Mouse (Mus musculus): ENCODE measurements around the gene Aacs.
A peak's percentile ranks its signal among the peaks of the same experiment; 100 is the strongest.
"Not testable (repeated sequence)": the region's sequence is repeated elsewhere in the genome, so short reads cannot be mapped to it uniquely, and the experiment has no call there.

The Aacs gene

DNA sequence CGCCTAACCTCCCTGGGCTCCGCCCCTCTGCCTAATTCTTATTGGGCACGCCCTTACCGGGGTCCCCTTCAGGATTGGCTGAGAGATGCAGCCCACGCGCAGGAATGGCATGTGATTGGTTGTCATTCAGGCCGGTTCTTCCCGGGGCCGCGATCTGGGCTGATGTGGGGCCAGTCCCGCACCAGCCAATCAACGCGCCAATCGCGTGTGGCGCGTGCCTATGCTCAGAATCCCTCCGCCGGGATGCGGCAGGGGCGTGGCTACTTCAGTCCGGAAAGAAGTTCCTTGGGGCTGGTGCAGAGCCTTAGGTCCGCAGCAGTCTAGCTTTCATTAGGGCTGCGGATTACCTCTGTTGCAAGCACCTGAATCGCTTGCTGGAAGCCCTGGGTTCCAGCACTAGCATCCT, 9.9 kb upstream of the Aacs start:
- peak; percentile 84 to 95 for DNase-seq (ENCODE audit: low spot score in 2 of 2)

DNA sequence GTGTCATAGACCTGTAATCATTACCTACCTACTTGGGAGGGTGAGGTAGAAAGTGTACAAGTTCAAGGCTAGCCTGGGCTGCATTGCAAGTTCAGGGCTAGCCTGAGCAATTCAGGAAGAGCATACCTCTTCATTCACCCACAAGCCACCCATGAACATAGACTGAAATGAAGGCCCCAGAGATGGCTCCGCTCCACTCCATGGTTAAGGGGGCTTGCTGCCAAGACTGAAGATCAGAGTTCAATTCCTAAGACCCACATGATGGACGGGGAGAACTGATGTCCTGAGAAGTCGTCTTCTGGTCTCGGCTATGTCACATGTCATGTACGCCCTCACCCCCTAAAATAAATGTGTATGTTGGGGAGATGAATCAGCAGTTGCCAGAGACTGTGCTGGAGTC, 9.1 kb upstream of the Aacs start:
- DNase-seq (ENCODE audit: low spot score in 2 of 2) = no peak

DNA sequence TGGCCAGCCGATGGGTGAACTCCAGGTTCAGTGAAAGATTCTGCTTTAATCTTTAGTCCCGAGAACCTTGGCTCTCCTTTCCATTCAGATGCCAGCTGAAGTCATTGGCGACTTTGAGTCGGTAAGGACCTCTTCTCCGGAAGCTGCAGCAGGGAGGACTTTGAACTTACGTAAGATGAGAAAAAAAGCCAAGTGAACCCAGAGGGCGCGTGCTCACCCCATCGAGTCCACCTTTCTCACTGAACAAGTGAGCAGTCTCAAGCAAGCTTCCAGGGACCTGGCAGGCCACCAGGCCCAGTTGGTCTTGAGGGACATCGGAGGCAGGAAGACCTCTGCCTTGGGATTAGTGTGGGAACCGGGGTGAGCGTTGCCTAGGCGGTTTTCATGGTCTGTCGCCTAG, 8.4 kb upstream of the Aacs start:
- no peak for DNase-seq (ENCODE audit: low spot score in 2 of 2)

DNA sequence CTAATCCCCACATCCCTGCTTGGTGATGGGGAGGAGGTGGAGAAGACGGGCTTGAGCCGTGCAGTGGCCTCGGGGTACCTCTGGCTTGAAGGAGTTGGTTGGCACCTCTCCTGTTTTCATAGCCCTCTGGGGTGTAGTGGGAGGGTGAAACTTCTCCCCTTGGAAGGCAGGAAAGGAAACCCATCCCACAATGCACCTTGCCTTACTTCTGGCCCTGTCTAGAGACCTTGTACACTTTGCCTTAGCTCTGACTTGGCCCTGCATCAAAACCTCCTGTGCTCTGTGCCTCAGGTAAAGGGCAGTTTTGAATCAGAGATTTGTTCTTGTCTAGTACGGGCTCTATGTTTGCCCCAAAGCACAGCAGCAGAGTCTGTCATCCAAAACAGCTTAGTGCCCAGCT, 4.9 kb upstream of the Aacs start:
- DNase-seq (ENCODE audit: low spot score in 2 of 2) = no peak

DNA sequence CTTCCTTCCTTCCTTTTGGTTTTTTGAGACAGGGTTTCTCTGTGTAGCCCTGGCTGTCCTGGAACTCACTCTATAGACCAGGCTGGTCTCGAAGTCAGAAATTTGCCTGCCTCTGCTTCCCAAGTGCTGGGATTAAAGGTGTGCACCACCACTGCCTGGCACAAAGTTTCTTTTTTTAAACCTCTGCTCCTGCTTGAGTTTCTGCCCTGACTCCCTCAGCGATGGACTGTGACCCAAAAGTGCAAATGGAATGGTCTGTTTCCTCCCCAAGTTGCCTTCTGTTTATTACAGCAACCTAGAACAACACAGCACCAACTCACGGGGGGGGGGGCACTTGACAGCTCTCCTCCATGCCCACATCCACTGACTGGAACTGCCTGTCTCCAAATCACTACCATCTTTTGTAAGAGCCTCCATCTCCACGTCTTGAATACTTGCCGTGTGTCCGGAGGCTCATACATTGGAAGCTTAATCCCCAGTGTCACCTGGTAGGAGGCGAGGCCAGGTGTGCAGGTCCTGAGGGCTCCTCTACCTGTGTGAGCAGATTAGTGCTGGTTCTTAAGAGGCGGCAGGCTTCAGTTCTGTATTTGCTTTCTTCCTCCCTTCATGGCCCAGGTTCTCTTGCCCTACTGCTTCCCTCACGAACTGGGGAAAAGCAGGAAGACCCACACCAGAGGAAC, 2.7 kb upstream of the Aacs start:
- no peak for DNase-seq (ENCODE audit: low spot score in 2 of 2)

DNA sequence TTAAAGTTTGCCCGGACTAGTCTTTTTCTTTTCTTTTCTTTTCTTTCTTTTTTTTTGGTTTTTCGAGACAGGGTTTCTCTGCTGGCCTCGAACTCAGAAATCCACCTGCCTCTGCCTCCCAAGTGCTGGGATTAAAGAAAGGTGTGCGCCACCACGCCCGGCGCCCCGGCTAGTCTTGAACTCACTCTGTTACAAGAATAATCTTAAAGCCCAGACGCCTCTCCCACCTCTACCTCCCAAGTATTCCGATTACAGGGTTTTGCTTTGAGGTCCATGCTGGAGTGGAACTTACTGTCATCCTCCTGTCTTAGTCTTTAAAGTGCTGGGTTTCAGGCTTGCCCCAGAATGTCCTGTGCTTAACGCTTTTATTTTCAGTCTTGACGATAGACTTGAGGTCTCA, 584 bp upstream of the Aacs start:
- DNase-seq (ENCODE audit: low spot score in 2 of 2) = no peak

DNA sequence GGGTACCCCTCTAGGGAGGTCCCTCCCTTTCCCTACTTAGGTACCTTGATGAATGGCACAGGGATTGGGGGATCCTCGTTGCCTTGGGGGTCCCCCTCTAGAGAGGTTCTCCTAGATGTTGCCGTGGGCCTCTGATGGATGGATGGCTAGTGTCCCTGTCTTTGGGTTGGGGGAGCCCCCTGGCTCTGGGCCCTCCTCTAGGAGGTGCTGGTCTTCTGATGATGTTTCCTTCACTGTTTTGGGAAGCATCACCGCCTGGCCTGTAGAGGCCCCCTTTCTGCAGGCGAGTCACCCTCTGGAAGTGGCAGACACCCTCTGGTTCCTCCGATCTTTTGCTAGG, 642 bp downstream of the Aacs start:
- DNase-seq (ENCODE audit: low spot score in 2 of 2) = no peak

DNA sequence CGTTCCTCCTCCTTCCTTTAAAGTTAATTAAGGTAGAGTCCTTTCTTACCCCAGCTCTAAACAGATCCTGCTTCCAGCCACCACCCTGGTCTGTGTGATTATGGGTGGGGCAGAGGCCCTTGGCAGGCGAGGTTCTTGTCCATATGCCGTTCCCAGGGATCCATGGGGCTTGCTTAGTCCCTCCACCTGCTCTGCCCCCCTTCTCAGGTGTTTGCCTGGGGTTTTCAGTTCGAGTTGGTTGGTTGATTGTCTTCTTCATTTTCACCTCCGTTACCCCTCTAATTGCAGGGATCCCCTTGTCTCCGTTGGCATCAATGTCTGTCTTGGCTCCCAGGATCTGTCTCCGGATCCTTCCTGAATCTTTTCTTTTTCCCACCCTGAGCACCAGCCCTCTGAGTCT, 1.2 kb downstream of the Aacs start:
- no peak for DNase-seq (ENCODE audit: low spot score in 2 of 2)

DNA sequence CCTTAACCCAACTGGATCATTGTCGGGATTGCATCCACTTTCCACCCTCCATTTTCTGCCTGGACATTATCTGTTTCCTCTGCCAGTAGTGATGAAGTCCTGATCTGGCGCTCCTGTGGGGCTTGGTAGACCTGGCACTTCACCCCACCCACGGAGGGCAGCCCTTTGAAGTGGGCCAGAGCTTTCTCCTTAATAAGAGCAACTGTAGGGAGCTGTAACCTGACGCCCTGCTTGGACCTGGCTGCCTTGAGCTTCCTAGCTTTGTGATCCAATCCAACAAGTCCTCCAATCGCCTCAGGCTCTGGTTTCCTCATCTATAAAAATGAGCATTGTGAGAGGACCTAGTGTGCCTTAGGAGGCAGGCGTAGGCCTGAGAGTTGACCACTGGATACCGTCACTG, 1.9 kb downstream of the Aacs start:
- no peak for DNase-seq (ENCODE audit: low spot score in 2 of 2)

DNA sequence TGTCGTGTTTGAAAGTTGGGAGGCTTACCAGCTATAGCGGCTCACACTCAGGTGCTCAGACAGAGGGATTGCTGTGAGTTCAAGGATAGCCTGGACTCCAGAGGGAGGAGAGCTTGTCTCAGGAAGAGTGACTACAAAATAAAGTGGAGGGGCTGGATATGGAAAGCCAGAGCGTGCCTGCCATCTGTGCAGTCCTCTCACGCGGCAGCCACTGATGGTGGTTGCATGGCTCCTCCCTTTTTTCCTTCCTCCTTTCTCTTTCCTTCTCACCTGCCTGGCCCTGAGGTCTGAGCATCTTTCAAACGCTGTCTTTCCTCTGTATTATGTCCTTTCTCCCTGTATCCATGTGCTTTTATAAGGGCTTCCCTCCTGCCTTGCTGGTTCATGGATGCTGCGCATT, 2.4 kb downstream of the Aacs start:
- DNase-seq (ENCODE audit: low spot score in 2 of 2) = no peak

DNA sequence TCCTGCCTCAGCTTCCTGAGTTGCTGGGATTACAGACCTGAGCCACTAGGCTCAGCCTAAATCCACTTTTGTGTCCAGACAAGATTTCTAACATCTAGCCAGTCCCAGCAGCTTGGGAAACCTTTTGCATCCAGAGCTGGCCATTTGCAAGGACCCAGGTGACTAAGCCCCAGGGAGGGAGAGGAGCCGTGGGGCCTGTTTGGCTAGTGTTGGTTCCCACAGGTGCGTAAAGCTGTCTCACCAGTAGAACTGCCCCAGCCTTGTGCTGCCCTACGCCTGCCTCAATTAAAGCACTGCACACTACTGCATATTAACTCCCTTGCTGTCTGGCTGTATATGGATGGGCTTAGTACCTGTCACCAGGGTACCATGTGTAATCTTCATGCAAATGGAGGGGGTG, 3.8 kb downstream of the Aacs start:
- peak in 1 of 2 experiments; percentile 62 for DNase-seq (ENCODE audit: low spot score in 2 of 2)

DNA sequence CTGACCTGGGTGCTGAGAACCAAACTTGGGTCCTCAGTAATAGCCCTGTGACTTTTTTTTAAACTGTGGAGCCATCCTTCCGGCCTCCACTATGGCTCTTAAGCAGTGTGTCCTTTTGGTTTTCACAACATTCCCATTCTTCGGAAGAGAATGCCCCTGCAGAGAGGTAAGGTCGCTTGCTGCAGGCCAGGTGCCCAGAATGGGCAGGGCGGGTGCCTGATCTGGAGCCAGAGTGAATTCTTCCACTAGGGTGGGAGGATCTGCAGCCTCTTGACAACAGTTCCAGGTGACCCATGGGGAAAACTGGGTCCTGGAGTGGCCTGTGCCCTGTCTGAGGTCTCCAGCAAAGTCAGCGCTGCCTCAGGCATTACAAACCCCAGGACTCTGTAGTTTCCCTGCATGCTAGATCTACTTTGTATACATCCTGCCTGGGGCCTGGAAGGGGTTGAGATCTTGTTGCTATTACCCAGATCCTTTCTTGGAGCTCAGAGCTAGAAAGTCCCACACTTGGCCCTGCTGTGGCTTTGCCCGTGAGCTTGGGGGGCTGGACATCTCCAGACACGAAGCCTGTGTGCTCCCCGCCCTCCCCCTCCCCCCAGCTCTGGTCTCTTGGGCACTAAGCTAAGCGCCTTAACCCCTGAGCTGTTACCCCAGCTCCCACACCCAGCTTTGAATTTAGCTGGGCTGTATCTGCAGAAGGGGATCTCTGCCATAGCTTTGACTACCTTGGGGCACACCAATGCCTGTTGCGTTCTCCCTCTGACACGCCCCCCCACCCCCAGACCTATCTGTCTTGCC, 5.0 kb downstream of the Aacs start:
- no peak for DNase-seq (ENCODE audit: low spot score in 2 of 2)

DNA sequence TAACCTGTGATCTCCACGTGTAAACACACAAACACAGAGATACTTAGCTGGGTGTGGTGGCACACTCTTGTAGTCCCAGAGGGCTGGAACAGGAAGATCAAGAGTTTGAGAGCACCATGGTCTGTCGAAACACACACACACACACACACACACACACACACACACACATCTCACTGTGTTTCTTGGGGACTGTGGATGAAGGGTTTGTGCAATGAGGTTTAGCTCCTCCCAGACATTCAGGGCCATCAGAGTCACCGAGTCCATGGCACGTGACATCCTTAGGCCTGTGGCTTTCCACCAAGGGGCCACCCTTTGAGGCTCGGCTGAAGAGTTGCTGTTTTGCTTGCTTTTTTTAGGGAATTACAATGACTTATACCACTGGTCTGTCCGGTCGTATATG, 6.9 kb downstream of the Aacs start:
- DNase-seq (ENCODE audit: low spot score in 2 of 2) = no peak

DNA sequence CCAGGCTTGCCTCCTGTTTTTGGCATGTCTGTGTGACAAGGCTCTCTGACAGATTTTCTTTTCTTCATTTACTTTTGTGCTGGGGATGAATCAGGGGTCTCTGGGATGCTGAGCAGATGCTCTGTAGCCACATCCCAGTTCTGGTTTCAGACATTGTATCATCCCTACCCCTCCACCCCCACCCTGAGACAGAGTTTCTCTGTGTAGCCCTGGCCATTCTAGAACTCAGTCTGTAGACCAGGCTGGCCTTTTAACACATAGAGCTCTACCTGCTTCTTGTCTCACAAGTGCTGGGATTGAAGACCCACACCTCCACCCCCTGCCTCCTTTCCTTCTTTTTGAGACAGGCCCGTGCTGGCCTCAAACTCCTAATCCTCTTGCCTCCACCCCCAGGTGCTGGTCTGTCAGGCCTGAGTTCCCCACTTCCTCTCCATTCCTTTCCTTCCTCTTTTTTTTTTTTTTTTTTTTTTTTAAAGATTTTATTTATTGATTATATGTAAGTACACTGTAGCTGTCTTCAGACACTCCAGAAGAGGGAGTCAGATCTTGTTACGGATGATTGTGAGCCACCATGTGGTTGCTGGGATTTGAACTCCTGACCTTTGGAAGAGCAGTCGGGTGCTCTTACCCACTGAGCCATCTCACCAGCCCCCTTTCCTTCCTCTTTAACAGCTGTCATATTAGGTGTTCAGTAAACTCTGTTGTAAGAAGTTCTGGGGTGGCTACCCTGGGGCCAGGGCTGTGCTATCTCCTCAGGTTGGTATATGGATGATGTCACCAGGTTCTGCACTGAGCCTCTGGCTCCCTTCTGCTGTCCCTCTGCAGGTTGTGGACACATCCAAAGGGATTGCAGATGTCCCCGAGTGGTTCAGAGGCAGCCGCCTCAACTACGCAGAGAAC, 8.3 kb downstream of the Aacs start:
- no peak for DNase-seq (ENCODE audit: low spot score in 2 of 2)

DNA sequence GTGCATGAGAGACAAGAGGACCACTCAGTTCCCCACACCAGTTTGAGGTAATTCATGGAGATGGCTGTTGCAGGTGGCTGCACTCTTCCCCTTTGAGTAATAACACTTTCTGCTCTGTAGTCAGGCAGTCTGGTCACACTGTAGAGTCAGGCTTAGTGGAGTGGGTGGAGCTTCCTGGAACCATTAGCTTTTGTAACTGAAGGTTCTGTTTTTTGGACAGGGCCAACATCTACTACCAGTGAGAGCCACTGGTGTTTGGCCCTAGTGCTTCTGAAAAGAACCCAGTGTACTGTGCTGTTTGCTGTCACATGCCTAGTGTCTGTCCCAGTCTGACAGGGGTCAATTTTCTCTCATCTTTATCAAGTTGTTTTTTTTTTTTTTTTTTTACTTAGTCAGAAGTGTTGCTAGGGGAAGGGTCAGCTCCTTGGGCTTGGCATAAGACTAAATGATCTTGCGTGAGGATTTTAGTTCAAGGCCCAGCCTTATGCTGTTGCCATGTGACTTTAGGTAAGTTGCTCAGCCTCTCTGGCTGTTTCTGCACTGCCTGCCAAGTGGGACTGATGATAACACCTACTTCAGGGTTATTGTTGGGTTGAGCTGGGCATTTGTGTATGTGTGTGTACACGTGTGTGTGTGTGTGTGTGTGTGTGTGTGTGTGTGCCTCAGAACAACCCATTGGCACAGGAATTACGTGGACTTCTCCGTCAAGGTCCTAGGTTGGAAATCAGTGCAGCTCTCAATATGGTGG, 9.6 kb downstream of the Aacs start:
- DNase-seq (ENCODE audit: low spot score in 2 of 2) = no peak

DNA sequence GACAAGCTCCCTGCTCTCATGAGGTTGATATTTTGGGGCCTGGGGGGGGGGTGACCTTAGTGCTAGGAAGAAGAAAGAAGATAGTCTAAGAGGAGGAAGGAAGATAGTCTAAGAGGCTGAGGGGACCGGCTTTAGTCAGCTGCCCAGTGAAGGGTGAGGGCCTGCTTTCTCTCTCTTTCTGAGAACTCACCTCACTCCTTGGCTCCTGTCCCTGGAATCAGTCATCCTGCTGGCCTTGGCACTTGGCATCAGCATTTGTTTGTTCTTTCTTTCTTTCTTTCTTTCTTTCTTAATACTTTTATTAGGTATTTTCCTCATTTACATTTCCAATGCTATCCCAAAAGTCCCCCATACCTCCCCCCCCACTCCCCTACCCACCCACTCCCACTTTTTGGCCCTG, 10.5 kb downstream of the Aacs start:
- no peak for DNase-seq (ENCODE audit: low spot score in 2 of 2)

DNA sequence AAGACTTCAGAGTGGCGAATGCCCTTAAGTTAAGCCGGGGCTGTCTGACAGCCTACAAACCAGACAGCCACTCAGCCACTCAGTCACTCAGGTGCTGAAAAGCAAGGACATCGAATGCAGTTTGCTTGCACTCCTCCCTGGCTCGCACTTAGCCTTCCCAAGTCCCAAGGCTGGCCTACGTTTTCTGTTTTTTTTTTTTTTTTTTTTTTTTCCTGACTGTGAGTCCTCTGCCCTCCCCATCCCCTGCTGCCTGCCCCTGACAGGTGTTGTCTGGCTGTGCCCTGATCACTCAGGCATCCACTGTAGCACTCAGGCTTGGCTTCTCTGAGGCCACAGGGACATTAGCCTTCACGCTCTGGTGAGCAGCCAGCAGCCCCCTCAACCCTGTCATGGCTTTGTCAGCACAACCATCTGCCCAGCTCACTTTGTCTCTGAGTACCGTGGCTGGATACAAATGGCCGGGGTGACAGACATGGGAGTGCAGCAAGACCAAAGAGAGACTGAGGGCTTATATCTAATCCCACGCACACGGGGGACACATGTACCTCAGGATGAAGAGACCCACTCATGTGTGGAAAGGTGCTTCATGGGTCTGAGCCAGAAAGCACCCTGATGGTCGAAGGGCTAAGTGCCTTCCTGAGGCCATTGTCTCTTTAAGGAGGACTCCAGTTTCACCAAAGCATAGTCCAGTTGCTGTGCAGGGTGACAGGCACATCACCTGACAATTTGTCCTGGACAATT, 11.9 kb downstream of the Aacs start:
- DNase-seq (ENCODE audit: low spot score in 2 of 2) = no peak

DNA sequence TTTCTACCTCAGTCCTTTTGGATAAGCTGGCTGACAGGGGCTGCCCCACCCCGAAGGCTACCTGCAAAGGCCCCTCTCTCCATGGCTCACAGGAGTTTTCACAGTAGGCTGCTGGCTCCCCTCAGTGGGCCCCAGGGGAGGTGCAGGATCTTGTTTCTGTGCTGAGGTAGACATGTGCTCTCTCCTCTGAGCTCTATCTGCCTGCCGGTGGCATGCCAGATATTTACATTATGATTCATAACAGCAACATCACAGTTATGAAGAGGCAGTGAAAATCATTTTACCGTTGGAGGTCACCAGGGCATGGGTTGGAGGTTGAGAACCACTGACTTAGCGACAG, 12.5 kb downstream of the Aacs start:
- peak in 1 of 2 experiments; percentile 26 for DNase-seq (ENCODE audit: low spot score in 2 of 2)

DNA sequence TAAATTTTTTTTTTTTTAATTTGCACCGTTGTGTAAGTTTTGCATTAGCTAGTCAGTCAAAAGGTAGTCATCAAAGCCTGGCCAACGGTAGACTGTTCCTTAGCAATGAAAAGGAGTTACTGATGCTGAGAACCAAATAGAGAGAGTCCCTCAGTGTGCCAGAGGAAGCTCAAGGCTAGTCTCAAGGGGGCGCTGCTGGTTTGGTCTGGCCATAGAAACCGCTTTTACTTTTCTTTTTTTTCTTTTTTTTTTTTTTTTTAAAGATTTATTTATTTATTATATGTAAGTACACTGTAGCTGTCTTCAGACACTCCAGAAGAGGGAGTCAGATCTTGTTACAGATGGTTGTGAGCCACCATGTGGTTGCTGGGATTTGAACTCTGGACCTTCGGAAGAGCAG, 13.3 kb downstream of the Aacs start:
- not testable (repeated sequence) for DNase-seq (ENCODE audit: low spot score in 2 of 2)

DNA sequence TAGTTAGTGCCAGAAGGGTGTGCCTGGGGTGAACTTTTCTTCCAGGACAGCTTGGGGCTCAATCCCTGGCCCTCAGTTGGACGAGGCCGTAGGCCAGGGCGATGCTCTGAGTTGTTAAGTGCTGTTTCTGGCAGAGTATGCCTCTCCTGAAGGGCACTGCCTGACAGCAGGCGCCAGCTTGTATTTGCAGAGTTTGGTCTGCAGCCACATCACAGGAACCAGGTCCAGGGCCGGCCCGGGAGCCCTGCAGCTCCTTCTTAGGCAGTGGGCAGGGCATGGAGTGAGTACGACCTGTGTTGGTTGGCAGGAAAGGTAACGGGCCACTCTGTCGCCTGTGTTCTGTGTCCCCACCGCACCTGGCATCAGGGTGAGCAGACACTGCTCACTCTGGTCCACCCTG, 15.5 kb downstream of the Aacs start:
- no peak for DNase-seq (ENCODE audit: low spot score in 2 of 2)

DNA sequence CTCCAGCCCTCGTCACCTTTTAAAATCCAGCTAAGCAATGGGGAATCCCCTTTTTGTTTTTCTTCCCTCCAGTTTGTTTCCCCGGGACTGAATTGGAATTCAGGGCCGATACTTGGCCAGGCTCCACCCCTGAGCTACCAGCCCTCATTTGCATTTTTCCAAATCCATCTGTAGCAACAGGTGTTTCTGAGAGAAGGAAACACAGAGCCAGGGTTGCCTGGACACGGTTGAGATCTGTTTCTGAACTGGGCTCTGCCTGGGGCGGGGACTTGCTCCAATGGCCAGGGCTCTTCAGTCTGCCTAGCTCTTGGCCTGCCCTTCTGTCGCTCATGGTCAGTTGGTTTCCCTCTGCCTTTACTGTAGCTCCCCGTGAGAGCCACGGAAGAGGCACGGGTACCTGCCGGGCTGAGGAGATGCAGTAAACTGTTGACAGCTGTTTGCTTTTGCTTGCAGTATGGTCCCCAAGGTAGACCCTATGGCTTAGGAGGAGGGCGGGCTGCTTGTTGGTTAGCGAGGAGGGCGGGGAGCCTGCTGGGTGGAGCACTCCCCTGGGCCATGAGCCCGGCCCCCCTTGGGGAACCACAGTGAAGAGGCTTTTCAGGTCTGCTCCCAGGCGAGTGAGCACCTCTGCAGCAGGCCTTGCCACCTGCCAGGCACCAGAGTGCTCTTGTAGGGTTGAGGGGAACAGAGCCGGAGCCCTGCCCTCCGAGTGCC, 16.9 kb downstream of the Aacs start:
- no peak for DNase-seq (ENCODE audit: low spot score in 2 of 2)
